Mouse (Mus musculus) neural tube, embryonic 11.5 days (tissue): Measurements from ENCODE around the gene Mrpl58. TPM values are rescaled to one million over a fixed set of nuclear protein-coding genes. Genes with fewer than 3 reads are reported as not detected.
A peak's percentile ranks its signal among the peaks of the same experiment; 100 is the strongest.
"Not testable (repeated sequence)": the region's sequence is repeated elsewhere in the genome, so short reads cannot be mapped to it uniquely, and the experiment has no call there.

Experiments used
- ATAC-seq: fragments of 200-750 bp; cut with Nextera tagmentation; 2 replicates; pipeline ENCODE4 v1.8.0; 2017; ENCODE audit warnings: moderate number of reproducible peaks, mild to moderate bottlenecking, moderate TSS enrichment, moderate library complexity; ENCODE audit not compliant: insufficient read depth, low FRiP score, low TSS enrichment
- DNase-seq: peaks from one replicate; pipeline ENCODE4 v3.0.0-alpha.2; 2015; ENCODE audit warnings: low spot score
- H3K27ac ChIP-seq: fragments of 300-500 bp; sonication (generic); 2 replicates; pipeline ENCODE4 v1.5.1; 2014; ENCODE audit warnings: low read depth, mild to moderate bottlenecking, low read length
- H3K27me3 ChIP-seq: fragments of 300-500 bp; sonication (generic); 2 replicates; pipeline ENCODE4 v1.6.1; 2014; ENCODE audit warnings: mild to moderate bottlenecking, low read length, mixed read lengths; ENCODE audit not compliant: control insufficient read depth, insufficient read depth
- H3K36me3 ChIP-seq: fragments of 300-500 bp; sonication (generic); 2 replicates; pipeline ENCODE4 v1.6.1; 2014; ENCODE audit warnings: mild to moderate bottlenecking, low read length, moderate library complexity, mixed read lengths; ENCODE audit not compliant: control insufficient read depth, insufficient read depth
- H3K4me1 ChIP-seq: fragments of 300-500 bp; sonication (generic); 2 replicates; pipeline ENCODE4 v1.6.1; 2014; ENCODE audit warnings: low read length, mixed read lengths; ENCODE audit not compliant: control insufficient read depth, insufficient read depth
- H3K4me2 ChIP-seq: fragments of 300-500 bp; sonication (generic); 2 replicates; pipeline ENCODE4 v1.6.1; 2014; ENCODE audit warnings: low read depth, mild to moderate bottlenecking, moderate library complexity
- H3K4me3 ChIP-seq: fragments of 300-500 bp; sonication (generic); 2 replicates; pipeline ENCODE4 v1.5.1; 2014; ENCODE audit warnings: low read depth, low read length
- H3K9ac ChIP-seq: fragments of 300-500 bp; sonication (generic); 2 replicates; pipeline ENCODE4 v1.6.1; 2014; ENCODE audit warnings: mild to moderate bottlenecking, low read length
- H3K9me3 ChIP-seq: fragments of 300-500 bp; sonication (generic); 2 replicates; pipeline ENCODE4 v1.6.1; 2016; ENCODE audit warnings: low read length; ENCODE audit not compliant: control insufficient read depth
- WGBS: fragments of 180-500 bp; shearing (Covaris S2); extraction: QIAGEN DNeasy Blood & Tissue Kit; methylation state at CpG from one replicate; pipeline ENCODE4 v1.1.7; 2014; 5-methylcytosine and 5-hydroxymethylcytosine counted together
- polyA plus RNA-seq: library from polyadenylated mRNA; unstranded; fragments of >200 nt; fragmentation: Nextera tagmentation; extraction: Ambion mirVana; gene quantifications from 2 replicates; pipeline ENCODE4 v1.2.1, GENCODE M21; 2014

The Mrpl58 gene
- polyA plus RNA-seq, 1 experiment from 2014 or later, result 230 TPM

- no peak overlapping the region for H3K27ac ChIP-seq
- peaks cover 6% of the 10 kb centered on the region; the same call in 1 of the 2 replicates for H3K4me1 ChIP-seq
- peaks cover 16% of the 10 kb centered on the region for H3K27me3 ChIP-seq
- ATAC-seq (no peak), DNase-seq (no peak)
- H3K9ac ChIP-seq, result no peak overlapping the region
- H3K4me3 ChIP-seq, result no peak overlapping the region
- H3K9me3 ChIP-seq, result no peaks in the 10 kb centered on the region
- H3K4me2 ChIP-seq, result no peak overlapping the region
- no peaks in the 10 kb centered on the region for H3K36me3 ChIP-seq
- 90% methylated on average over 4 of the region's 4 CpGs for WGBS
Measured at GRCm38 (mm10) chr11:115377254-115377653, 26.3 kb upstream of the Mrpl58 start.

GRCm38 (mm10) chr11:115377854-115378253, 25.7 kb upstream of the Mrpl58 start:
- Histone ChIP-seq H3K27ac (no peak overlapping the region), H3K27me3 (peaks cover 16% of the 10 kb centered on the region), H3K4me2 (no peak overlapping the region), H3K9ac (no peak overlapping the region), H3K9me3 (no peaks in the 10 kb centered on the region), H3K4me1 (peaks cover 11% of the 10 kb centered on the region), H3K4me3 (no peak overlapping the region), H3K36me3 (no peaks in the 10 kb centered on the region)
- no peak for DNase-seq
- 92% methylated on average over 7 of the region's 7 CpGs for WGBS
- ATAC-seq, result no peak

GRCm38 (mm10) chr11:115381276-115381675, 22.3 kb upstream of the Mrpl58 start:
- ATAC-seq, result no peak
- Histone ChIP-seq H3K36me3 (no peaks in the 10 kb centered on the region), H3K9me3 (no peaks in the 10 kb centered on the region), H3K4me2 (peak overlapping the region; percentile 87), H3K27ac (no peak overlapping the region), H3K27me3 (no peaks in the 10 kb centered on the region), H3K9ac (no peak overlapping the region; the same call in 1 of the 2 replicates), H3K4me1 (peaks cover 22% of the 10 kb centered on the region), H3K4me3 (no peak overlapping the region)
- DNase-seq, result peak; percentile 34
- 11% methylated on average over 9 of the region's 9 CpGs for WGBS

- peak; percentile 93 for DNase-seq
- no peaks in the 10 kb centered on the region for H3K27me3 ChIP-seq
- peak within 1 kb of the TSS; percentile 82 for H3K4me3 ChIP-seq
- peak within 1 kb of the TSS; percentile 96 for H3K9ac ChIP-seq
- no peaks in the 10 kb centered on the region for H3K36me3 ChIP-seq
- peak; percentile 90 for ATAC-seq
- under 1% methylated on average over 75 of the region's 76 CpGs for WGBS
- peaks cover 22% of the 10 kb centered on the region for H3K4me1 ChIP-seq
- peak within 1 kb of the TSS; percentile 87 for H3K4me2 ChIP-seq
- H3K27ac ChIP-seq, result peak within 1 kb of the TSS; percentile 90
- H3K9me3 ChIP-seq, result no peaks in the 10 kb centered on the region
Measured at GRCm38 (mm10) chr11:115381743-115382539, 21.6 kb upstream of the Mrpl58 start, which contains the start of gene Cdr2l. TSS of gene Cdr2l (plus strand) at chr11:115381916.

- no peak overlapping the region for H3K27ac ChIP-seq
- H3K27me3 ChIP-seq, result no peaks in the 10 kb centered on the region
- no peaks in the 10 kb centered on the region for H3K9me3 ChIP-seq
- peak overlapping the region; percentile 82 for H3K4me3 ChIP-seq
- WGBS, result 20% methylated on average over 5 of the region's 5 CpGs
- peak overlapping the region; percentile 87 for H3K4me2 ChIP-seq
- H3K9ac ChIP-seq, result peak overlapping the region; percentile 96
- peaks cover 22% of the 10 kb centered on the region for H3K4me1 ChIP-seq
- DNase-seq (no peak), ATAC-seq (no peak)
- no peaks in the 10 kb centered on the region; the same call in 1 of the 2 replicates for H3K36me3 ChIP-seq
Measured at GRCm38 (mm10) chr11:115382891-115383290, 20.7 kb upstream of the Mrpl58 start.

- H3K4me1 ChIP-seq, result peaks cover 22% of the 10 kb centered on the region
- H3K27me3 ChIP-seq, result no peaks in the 10 kb centered on the region
- H3K4me3 ChIP-seq, result no peak overlapping the region
- DNase-seq (peak; percentile 46), ATAC-seq (no peak)
- H3K27ac ChIP-seq, result 0 out of 2 replicates have a peak overlapping the region, but pooled peaks have one; percentile 6
- H3K36me3 ChIP-seq, result no peaks in the 10 kb centered on the region; the same call in 1 of the 2 replicates
- WGBS, result 66% methylated on average over 16 of the region's 16 CpGs
- H3K9me3 ChIP-seq, result no peaks in the 10 kb centered on the region
- peak overlapping the region; percentile 40 for H3K9ac ChIP-seq
- H3K4me2 ChIP-seq, result peak overlapping the region; percentile 87
Measured at GRCm38 (mm10) chr11:115383701-115384474, 19.7 kb upstream of the Mrpl58 start.

GRCm38 (mm10) chr11:115384587-115384986, 19.0 kb upstream of the Mrpl58 start:
- Histone ChIP-seq H3K4me1 (peaks cover 22% of the 10 kb centered on the region), H3K4me2 (no peak overlapping the region), H3K27me3 (no peaks in the 10 kb centered on the region), H3K36me3 (no peaks in the 10 kb centered on the region; the same call in 1 of the 2 replicates), H3K9me3 (no peaks in the 10 kb centered on the region), H3K27ac (no peak overlapping the region), H3K4me3 (no peak overlapping the region), H3K9ac (no peak overlapping the region)
- DNase-seq (no peak), ATAC-seq (no peak)
- WGBS, result 82% methylated on average over 5 of the region's 5 CpGs

GRCm38 (mm10) chr11:115386859-115387258, 16.7 kb upstream of the Mrpl58 start:
- ATAC-seq, H3K27me3 ChIP-seq, H3K9me3 ChIP-seq, H3K4me2 ChIP-seq, DNase-seq, H3K4me3 ChIP-seq, H3K36me3 ChIP-seq, H3K27ac ChIP-seq, H3K9ac ChIP-seq: not testable (repeated sequence)
- 92% methylated on average over 3 of the region's 3 CpGs for WGBS
- H3K4me1 ChIP-seq, result peaks cover 22% of the 10 kb centered on the region
